Mouse (Mus musculus) ZHBTc4 (cell line): ENCODE measurements around the gene Thrap3.

Experiments used
- DNase-seq: peaks from one replicate; pipeline ENCODE4 v3.0.0-alpha.2; 2011; ENCODE audit warnings: low read depth, low spot score

Thrap3 gene

GRCm38 (mm10) chr4:126146974-126147532 lies 55.5 kb downstream of the Thrap3 start:
- DNase-seq = no peak

GRCm38 (mm10) chr4:126145396-126145795 lies 57.2 kb downstream of the Thrap3 start:
- DNase-seq = no peak

- DNase-seq = no peak
Observed at GRCm38 (mm10) chr4:126141021-126141420, 61.5 kb downstream of the Thrap3 start.

GRCm38 (mm10) chr4:126137773-126138172 lies 64.8 kb downstream of the Thrap3 start:
- DNase-seq = no peak

- no peak for DNase-seq
Observed at GRCm38 (mm10) chr4:126134639-126135038, 67.9 kb downstream of the Thrap3 start.

GRCm38 (mm10) chr4:126134236-126134635 lies 68.3 kb downstream of the Thrap3 start:
- no peak for DNase-seq

GRCm38 (mm10) chr4:126132636-126133264 lies 69.8 kb downstream of the Thrap3 start:
- DNase-seq = no peak

GRCm38 (mm10) chr4:126131290-126132121 lies 71.1 kb downstream of the Thrap3 start:
- no peak for DNase-seq

- DNase-seq = no peak
Observed at GRCm38 (mm10) chr4:126130502-126130901, 72.1 kb downstream of the Thrap3 start.

GRCm38 (mm10) chr4:126123309-126124040 lies 79.1 kb downstream of the Thrap3 start:
- peak; percentile 42 for DNase-seq

- no peak for DNase-seq
Observed at GRCm38 (mm10) chr4:126120506-126120905, 82.1 kb downstream of the Thrap3 start.

GRCm38 (mm10) chr4:126120052-126120451 lies 82.5 kb downstream of the Thrap3 start:
- no peak for DNase-seq

GRCm38 (mm10) chr4:126119051-126119450 lies 83.5 kb downstream of the Thrap3 start:
- DNase-seq = no peak

- no peak for DNase-seq
Observed at GRCm38 (mm10) chr4:126118651-126119050, 83.9 kb downstream of the Thrap3 start.

- no peak for DNase-seq
Observed at GRCm38 (mm10) chr4:126117116-126117515, 85.4 kb downstream of the Thrap3 start.

GRCm38 (mm10) chr4:126115871-126116521 lies 86.6 kb downstream of the Thrap3 start:
- DNase-seq = no peak

GRCm38 (mm10) chr4:126115411-126115810 lies 87.1 kb downstream of the Thrap3 start:
- no peak for DNase-seq
